Mouse (Mus musculus) E14TG2a.4 (cell line): ENCODE data around the gene Igfals.

Experiments used
- H3K27me3 ChIP-seq: 2 replicates; pipeline ENCODE4 v1.6.1; 2014; ENCODE audit warnings: low read length, control low read depth; ENCODE audit not compliant: insufficient read depth
- H3K36me3 ChIP-seq: 2 replicates; pipeline ENCODE4 v1.6.1; 2014; ENCODE audit warnings: low read length, control low read depth; ENCODE audit not compliant: insufficient read depth
- H3K4me1 ChIP-seq: replicated peaks from 2 replicates; pipeline ENCODE4 v1.6.1; 2014; ENCODE audit warnings: low read depth, low read length, control low read depth
- H3K4me3 ChIP-seq: replicated peaks from 2 replicates; pipeline ENCODE4 v1.5.1; 2014; ENCODE audit warnings: mild to moderate bottlenecking, low read length
- H3K9me3 ChIP-seq: 2 replicates; pipeline ENCODE4 v1.6.1; 2014; ENCODE audit warnings: low read length, control low read depth
- CTCF ChIP-seq: conservative IDR thresholded peaks from 2 replicates; pipeline ENCODE4 v1.5.1; 2014; ENCODE audit warnings: low read length
- NANOG ChIP-seq: IDR thresholded peaks from 2 replicates; pipeline ENCODE4 v1.6.1; 2014; ENCODE audit warnings: borderline replicate concordance, low read length, mixed read lengths
- POU5F1 ChIP-seq: IDR thresholded peaks from 2 replicates; pipeline ENCODE4 v1.6.1; 2014; ENCODE audit warnings: low read length, borderline replicate concordance

The Igfals gene

GRCm38 (mm10) chr17:24857831-24858470 lies 7.8 kb upstream of the Igfals start:
- TF ChIP-seq CTCF (no peak), POU5F1 (no peak), NANOG (no peak)
- Histone ChIP-seq H3K9me3 (no peaks in the 10 kb centered on the region), H3K27me3 (no peaks in the 10 kb centered on the region), H3K36me3 (peaks cover 76% of the 10 kb centered on the region), H3K4me3 (no peak overlapping the region), H3K4me1 (peaks cover 23% of the 10 kb centered on the region)

GRCm38 (mm10) chr17:24858967-24859366 lies 6.8 kb upstream of the Igfals start:
- peaks cover 77% of the 10 kb centered on the region for H3K36me3 ChIP-seq

GRCm38 (mm10) chr17:24860076-24860475 lies 5.7 kb upstream of the Igfals start:
- TF ChIP-seq POU5F1: no peak
- TF ChIP-seq CTCF: no peak
- TF ChIP-seq NANOG: no peak
- Histone ChIP-seq H3K4me1 (peaks cover 32% of the 10 kb centered on the region), H3K9me3 (no peaks in the 10 kb centered on the region), H3K4me3 (no peak overlapping the region), H3K36me3 (peaks cover 85% of the 10 kb centered on the region), H3K27me3 (no peaks in the 10 kb centered on the region)

More at GRCm38 (mm10) chr17:24858967-24859366, 6.8 kb upstream of the Igfals start:
- Histone ChIP-seq H3K27me3 (no peaks in the 10 kb centered on the region), H3K4me1 (peaks cover 26% of the 10 kb centered on the region), H3K4me3 (no peak overlapping the region), H3K9me3 (no peaks in the 10 kb centered on the region)
- TF ChIP-seq NANOG (no peak), CTCF (no peak), POU5F1 (no peak)

- H3K4me1 ChIP-seq: peaks cover 26% of the 10 kb centered on the region
- H3K9me3 ChIP-seq: no peaks in the 10 kb centered on the region
- no peak overlapping the region for H3K4me3 ChIP-seq
- H3K27me3 ChIP-seq: no peaks in the 10 kb centered on the region
- peaks cover 85% of the 10 kb centered on the region for H3K36me3 ChIP-seq
- TF ChIP-seq CTCF: no peak
These were observed 4.0 kb upstream of the Igfals start for GRCm38 (mm10) chr17:24861785-24862184.

GRCm38 (mm10) chr17:24867914-24868313 lies 2.1 kb downstream of the Igfals start:
- TF ChIP-seq NANOG: no peak
- no peak for TF ChIP-seq CTCF
- no peak for TF ChIP-seq POU5F1
- H3K9me3 ChIP-seq: no peaks in the 10 kb centered on the region
- H3K4me3 ChIP-seq: no peak overlapping the region
- peaks cover 54% of the 10 kb centered on the region for H3K36me3 ChIP-seq
- H3K4me1 ChIP-seq: peaks cover 43% of the 10 kb centered on the region
- H3K27me3 ChIP-seq: no peaks in the 10 kb centered on the region

GRCm38 (mm10) chr17:24873695-24874404 lies 8.1 kb downstream of the Igfals start:
- TF ChIP-seq CTCF (no peak), NANOG (no peak), POU5F1 (no peak)
- Histone ChIP-seq H3K27me3 (no peaks in the 10 kb centered on the region), H3K4me1 (peaks cover 84% of the 10 kb centered on the region), H3K4me3 (peak overlapping the region; percentile 52), H3K36me3 (peaks cover 6% of the 10 kb centered on the region; the same call in 1 of the 2 replicates), H3K9me3 (no peaks in the 10 kb centered on the region)

GRCm38 (mm10) chr17:24874405-24874745 lies 8.6 kb downstream of the Igfals start:
- Histone ChIP-seq H3K4me1 (peaks cover 84% of the 10 kb centered on the region), H3K4me3 (peak overlapping the region; percentile 52), H3K9me3 (no peaks in the 10 kb centered on the region), H3K27me3 (no peaks in the 10 kb centered on the region), H3K36me3 (peaks cover 3% of the 10 kb centered on the region; the same call in 1 of the 2 replicates)
- TF ChIP-seq NANOG (no peak; the same call in 1 of the 2 replicates), POU5F1 (0 out of 2 replicates have a peak, but pooled peaks have one; percentile 34), CTCF (no peak)

GRCm38 (mm10) chr17:24874989-24875388 lies 9.2 kb downstream of the Igfals start:
- no peaks in the 10 kb centered on the region for H3K27me3 ChIP-seq
- TF ChIP-seq NANOG (no peak), POU5F1 (no peak), CTCF (no peak)
- H3K4me1 ChIP-seq: peaks cover 86% of the 10 kb centered on the region
- no peaks in the 10 kb centered on the region for H3K36me3 ChIP-seq
- no peaks in the 10 kb centered on the region for H3K9me3 ChIP-seq
- H3K4me3 ChIP-seq: peak overlapping the region; percentile 32; the same call in 1 of the 2 replicates
